7 mouse cellular contexts compared by ENCODE assay signal in genomic region chr2:84650464-84651195, GRCm38 (mm10). TPM values are rescaled to one million over a fixed set of nuclear protein-coding genes. Genes with fewer than 3 reads are reported as not detected.
DNase-seq lines count a peak whose midpoint lies in the region; ATAC-seq and TF ChIP-seq lines count a peak whose summit lies in the region.

TSS of gene Ctnnd1 (minus strand) at chr2:84650765.

- peak within 1 kb of the TSS; percentile 96 for H3K4me3 ChIP-seq in cortical plate, adult 2 months (ENCODE audit: insufficient read depth, low read length)
- peak within 1 kb of the TSS; percentile 87 for H3K4me3 ChIP-seq in gastrocnemius, adult 2 months
- H3K4me3 ChIP-seq in hindbrain, embryonic 16.5 days (ENCODE audit: low read length): peak within 1 kb of the TSS; percentile 64

- WGBS in hindbrain, embryonic 16.5 days: under 1% methylated on average over 15 of the region's 15 CpGs

- H3K9ac ChIP-seq in hindbrain, embryonic 16.5 days (ENCODE audit: low read depth, low read length): peak within 1 kb of the TSS; percentile 81

- no peaks in the 10 kb centered on the region for H3K4me1 ChIP-seq in cortical plate, adult 2 months (ENCODE audit: control insufficient read depth, insufficient read depth, low read length)
- H3K4me1 ChIP-seq in hindbrain, embryonic 16.5 days (ENCODE audit: control insufficient read depth, insufficient read depth, low read depth, low read length): peaks cover 9% of the 10 kb centered on the region

- no peaks in the 10 kb centered on the region for H3K27me3 ChIP-seq in hindbrain, embryonic 16.5 days (replicated peaks; ENCODE audit: control insufficient read depth, insufficient read depth, low read length)

- H3K27ac ChIP-seq in cortical plate, adult 2 months (ENCODE audit: insufficient read depth, low read length): peak within 1 kb of the TSS; percentile 99
- peak within 1 kb of the TSS; percentile 98 for H3K27ac ChIP-seq in gastrocnemius, adult 2 months
- peak within 1 kb of the TSS; percentile 92 for H3K27ac ChIP-seq in hindbrain, embryonic 16.5 days (ENCODE audit: low read depth, low read length)

- TF ChIP-seq CTCF in cortical plate, adult 2 months (IDR thresholded peaks at IDR 0.05; ENCODE audit: extremely low read depth, insufficient read depth, low read length): no peak
- no peak for TF ChIP-seq CTCF in gastrocnemius, adult 2 months (IDR thresholded peaks at IDR 0.05)

- no peaks in the 10 kb centered on the region for H3K9me3 ChIP-seq in hindbrain, embryonic 16.5 days (ENCODE audit: control insufficient read depth, low read length)

- DNase-seq in adrenal gland, adult 8-10 months: peak; percentile 88
- peak; percentile 91 for DNase-seq in gastrocnemius, adult 2 months
- peak; percentile 78 to 87 for DNase-seq in left cerebral cortex, adult 18-20 months (ENCODE audit: low spot score in 2 of 2)
- peak; percentile 86 to 90 for DNase-seq in lung, postnatal 4 days
- peak; percentile 92 to 95 for DNase-seq in right cerebral cortex, postnatal 10 days (ENCODE audit: low spot score in 2 of 2)

- H3K4me2 ChIP-seq in hindbrain, embryonic 16.5 days (ENCODE audit: low read length): peak within 1 kb of the TSS; percentile 76

- intact Hi-C loops in gastrocnemius, adult 2 months (cut with DNase I): loop anchor here (1.0 to 2.0 kb wide), 2 partner anchors 15 to 30 kb away; no protein-coding TSS in a partner anchor

- peak; percentile 99 for TF ChIP-seq POLR2A in cortical plate, adult 2 months (IDR thresholded peaks at IDR 0.05; ENCODE audit: extremely low read depth, insufficient read depth, low read length)

- peak; percentile 98 for ATAC-seq in hindbrain, embryonic 16.5 days

- H3K36me3 ChIP-seq in hindbrain, embryonic 16.5 days (ENCODE audit: control insufficient read depth, insufficient read depth, low read length): no peaks in the 10 kb centered on the region

RNA-seq across cellular contexts. Expression of gene Ctnnd1, which starts in this region (rescaled TPM):
- total RNA-seq in adrenal gland, adult 8-10 months (2022): 100 to 1,000 TPM; 125 to 161 (median 155) TPM
- 42.1 and 42.6 TPM in 2 replicates for polyA plus RNA-seq in cortical plate, adult 2 months (2012; rRNA removed)
- total RNA-seq in gastrocnemius, adult 2 months (2021): 10 to 100 TPM; 25.8 to 35.1 TPM
- polyA plus RNA-seq in hindbrain, embryonic 16.5 days (2015; fragmentation: Nextera tagmentation; extraction: Ambion mirVana): 24.4 and 31.8 TPM in 2 replicates
- 10 to 100 TPM; 59.5 to 62.9 TPM for total RNA-seq in left cerebral cortex, adult 18-20 months (2021)

Comparison
In these comparisons a context has a peak if more than half of its experiments do, and no peak if none do; other contexts are left out.
1. Peak in every context shown above with its lines: DNase-seq, ATAC-seq, H3K4me3 ChIP-seq and H3K27ac ChIP-seq.